Comparison of ENCODE assay signal across 8 mouse cellular contexts in genomic region chr3:66220554-66221242, GRCm38 (mm10). TPM values are rescaled to one million over a fixed set of nuclear protein-coding genes. Genes with fewer than 3 reads are reported as not detected.
A peak's percentile ranks its signal among the peaks of the same experiment; 100 is the strongest.
DNase-seq lines count a peak whose midpoint lies in the region; ATAC-seq and TF ChIP-seq lines count a peak whose summit lies in the region.
"Had no signal": no experiment of that assay in that cellular context is flagged by ENCODE, and none has a peak within 500 bp of the region (broad histone marks: within the 10 kb centered on the region; RNA-seq: fewer than 3 reads in every experiment).

No protein-coding gene starts in this region.

- H3K4me1 ChIP-seq in bone marrow, adult 2 months (ENCODE audit: control insufficient read depth, insufficient read depth, low read length): no peaks in the 10 kb centered on the region
- peaks cover 11% of the 10 kb centered on the region for H3K4me1 ChIP-seq in hindbrain, embryonic 16.5 days (ENCODE audit: control insufficient read depth, insufficient read depth, low read depth, low read length)
- H3K4me1 ChIP-seq in limb, embryonic 11.5 days (ENCODE audit: control insufficient read depth, insufficient read depth, low read length): peaks cover 11% of the 10 kb centered on the region; the same call in 1 of the 2 replicates
- peaks cover 6% of the 10 kb centered on the region; the same call in 1 of the 2 replicates for H3K4me1 ChIP-seq in midbrain, embryonic 16.5 days (ENCODE audit: control insufficient read depth, insufficient read depth, low read length)
- peaks cover 6% of the 10 kb centered on the region; the same call in 1 of the 2 replicates for H3K4me1 ChIP-seq in testis, adult 2 months (ENCODE audit: control insufficient read depth, insufficient read depth, low read length)

- no peaks in the 10 kb centered on the region for H3K9me3 ChIP-seq in hindbrain, embryonic 16.5 days (ENCODE audit: control insufficient read depth, low read length)
- H3K9me3 ChIP-seq in limb, embryonic 11.5 days (ENCODE audit: control insufficient read depth, low read length): no peaks in the 10 kb centered on the region
- no peaks in the 10 kb centered on the region for H3K9me3 ChIP-seq in midbrain, embryonic 16.5 days (replicated peaks; ENCODE audit: control insufficient read depth, low read length, poor library complexity, severe bottlenecking)

- peak; percentile 57 for DNase-seq in Muller cell, postnatal 12 days (ENCODE audit: inconsistent ontology term)
- DNase-seq in frontal cortex, postnatal 25 days (ENCODE audit: low spot score in 2 of 2): peak; percentile 4 to 17
- peak; percentile 76 for DNase-seq in limb, embryonic 11.5 days (ENCODE audit: low spot score)

- H3K27ac ChIP-seq in bone marrow, adult 2 months (ENCODE audit: control insufficient read depth, insufficient read depth, low read depth, low read length, poor library complexity): peak overlapping the region; percentile 20; the same call in 1 of the 2 replicates
- H3K27ac ChIP-seq in hindbrain, embryonic 16.5 days (ENCODE audit: low read depth, low read length): peak overlapping the region; percentile 61; the same call in 1 of the 2 replicates
- peak overlapping the region; percentile 75 for H3K27ac ChIP-seq in limb, embryonic 11.5 days (replicated peaks; ENCODE audit: low read depth, low read length)
- H3K27ac ChIP-seq in midbrain, embryonic 16.5 days (ENCODE audit: low read length): 0 out of 2 replicates have a peak overlapping the region, but pooled peaks have one; percentile 24
- H3K27ac ChIP-seq in testis, adult 2 months (ENCODE audit: control insufficient read depth, insufficient read depth, low read depth, low read length): no peak overlapping the region

- no peaks in the 10 kb centered on the region for H3K36me3 ChIP-seq in hindbrain, embryonic 16.5 days (ENCODE audit: control insufficient read depth, insufficient read depth, low read length)
- H3K36me3 ChIP-seq in limb, embryonic 11.5 days (ENCODE audit: control insufficient read depth, insufficient read depth, low read length): no peaks in the 10 kb centered on the region
- no peaks in the 10 kb centered on the region for H3K36me3 ChIP-seq in midbrain, embryonic 16.5 days (ENCODE audit: control insufficient read depth, insufficient read depth, low read length)
- no peaks in the 10 kb centered on the region for H3K36me3 ChIP-seq in testis, adult 2 months (ENCODE audit: control insufficient read depth, insufficient read depth, low read length)

- peak; percentile 96 for ATAC-seq in hindbrain, embryonic 16.5 days
- ATAC-seq in limb, embryonic 11.5 days (ENCODE audit: insufficient number of reproducible peaks, low FRiP score, low TSS enrichment, low read depth): peak; percentile 74
- peak; percentile 91 for ATAC-seq in midbrain, embryonic 16.5 days

- peak overlapping the region; percentile 13 for H3K4me3 ChIP-seq in bone marrow, adult 2 months (replicated peaks; ENCODE audit: control insufficient read depth, low read depth, low read length)
- H3K4me3 ChIP-seq in hindbrain, embryonic 16.5 days (ENCODE audit: low read length): peak overlapping the region; percentile 54
- H3K4me3 ChIP-seq in limb, embryonic 11.5 days (ENCODE audit: low read depth, low read length): peak overlapping the region; percentile 51
- H3K4me3 ChIP-seq in midbrain, embryonic 16.5 days (ENCODE audit: low read depth, low read length): peak overlapping the region; percentile 66
- H3K4me3 ChIP-seq in testis, adult 2 months (ENCODE audit: control insufficient read depth, low read depth, low read length): peak overlapping the region; percentile 59
- H3K4me3 ChIP-seq: erythroblast, embryonic 14.5 days had no signal

- WGBS in bone marrow, adult 2 months: under 1% methylated on average over 54 of the region's 54 CpGs
- WGBS in hindbrain, embryonic 16.5 days: under 1% methylated on average over 54 of the region's 54 CpGs
- under 1% methylated on average over 46 of the region's 54 CpGs for WGBS in limb, embryonic 11.5 days
- WGBS in midbrain, embryonic 16.5 days: under 1% methylated on average over 43 of the region's 54 CpGs

- peak overlapping the region; percentile 98 for H3K4me2 ChIP-seq in hindbrain, embryonic 16.5 days (ENCODE audit: low read length)
- peak overlapping the region; percentile 95 for H3K4me2 ChIP-seq in limb, embryonic 11.5 days (ENCODE audit: low read depth, severe bottlenecking)
- peak overlapping the region; percentile 98 for H3K4me2 ChIP-seq in midbrain, embryonic 16.5 days (ENCODE audit: low read length)

- TF ChIP-seq CTCF in bone marrow, adult 2 months (IDR thresholded peaks at IDR 0.05; ENCODE audit: control insufficient read depth, insufficient read depth, low read length): no peak
- TF ChIP-seq CTCF in testis, adult 2 months (IDR thresholded peaks at IDR 0.05; ENCODE audit: control insufficient read depth, insufficient read depth, insufficient replicate concordance, low read depth, low read length): no peak

- peak; percentile 10; the same call in 1 of the 2 replicates for TF ChIP-seq POLR2A in bone marrow, adult 2 months (IDR thresholded peaks at IDR 0.05; ENCODE audit: borderline replicate concordance, control insufficient read depth, low read depth, low read length)
- no peak for TF ChIP-seq POLR2A in testis, adult 2 months (IDR thresholded peaks at IDR 0.05; ENCODE audit: control insufficient read depth, low read depth, low read length)

- peak overlapping the region; percentile 72 for H3K9ac ChIP-seq in hindbrain, embryonic 16.5 days (ENCODE audit: low read depth, low read length)
- H3K9ac ChIP-seq in limb, embryonic 11.5 days (ENCODE audit: low read length): peak overlapping the region; percentile 79
- peak overlapping the region; percentile 79 for H3K9ac ChIP-seq in midbrain, embryonic 16.5 days (ENCODE audit: low read depth, low read length)

- 0 out of 2 replicates have a peak, but pooled peaks cover 2% of the 10 kb centered on the region for H3K27me3 ChIP-seq in hindbrain, embryonic 16.5 days (replicated peaks; ENCODE audit: control insufficient read depth, insufficient read depth, low read length)
- H3K27me3 ChIP-seq in limb, embryonic 11.5 days (ENCODE audit: control insufficient read depth, insufficient read depth, low read length): no peaks in the 10 kb centered on the region
- H3K27me3 ChIP-seq in midbrain, embryonic 16.5 days (ENCODE audit: control insufficient read depth, insufficient read depth, low read depth, low read length): peaks cover 6% of the 10 kb centered on the region; the same call in 1 of the 2 replicates
- 0 out of 2 replicates have a peak, but pooled peaks cover 3% of the 10 kb centered on the region for H3K27me3 ChIP-seq in testis, adult 2 months (ENCODE audit: control insufficient read depth, insufficient read depth, low read length)

RNA-seq across cellular contexts. Expression of gene Ptx3, which starts 1.0 kb away (rescaled TPM):
- polyA plus RNA-seq in bone marrow, adult 2 months (2011; ENCODE audit: insufficient read depth, insufficient read length, low replicate concordance, missing spikeins): 0.95 and 1.0 TPM in 2 replicates
- 3.8 and 3.9 TPM in 2 replicates for polyA plus RNA-seq in hindbrain, embryonic 16.5 days (2015; fragmentation: Nextera tagmentation; extraction: Ambion mirVana)
- 9.1 and 10.9 TPM in 2 replicates for polyA plus RNA-seq in limb, embryonic 11.5 days (2014; fragmentation: Nextera tagmentation; extraction: Ambion mirVana)
- polyA plus RNA-seq in midbrain, embryonic 16.5 days (2015; fragmentation: Nextera tagmentation; extraction: Ambion mirVana): 6.6 and 6.9 TPM in 2 replicates
- polyA plus RNA-seq in testis, adult 2 months (2012; rRNA removed): 0.05 and 0.09 TPM in 2 replicates
- polyA plus RNA-seq: erythroblast, embryonic 14.5 days had no signal

Comparison
In these comparisons a context has a peak if more than half of its experiments do, and no peak if none do; other contexts are left out.
1. DNase-seq: peak in every context shown above with its lines; median percentile 76 in limb, embryonic 11.5 days; 57 in Muller cell, postnatal 12 days; 10 in frontal cortex, postnatal 25 days.
2. H3K4me3 ChIP-seq: peak in every context shown above with its lines; median percentile 66 in midbrain, embryonic 16.5 days; 59 in testis, adult 2 months; 54 in hindbrain, embryonic 16.5 days; 51 in limb, embryonic 11.5 days; 13 in bone marrow, adult 2 months.